Mouse (Mus musculus): ENCODE results near the gene Spo11.

- TF ChIP-seq EP300 (IDR thresholded peaks at IDR 0.05; ENCODE audit: low read depth) (no peak), CTCF (IDR thresholded peaks at IDR 0.05; ENCODE audit: low read depth) (no peak)
Observed at GRCm38 (mm10) chr2:172971865-172972264, 5.6 kb upstream of the Spo11 start.
